9 mouse cellular contexts compared by ENCODE assay signal in genomic region chr4:106938506-106939222, GRCm38 (mm10). TPM values are rescaled to one million over a fixed set of nuclear protein-coding genes. Genes with fewer than 3 reads are reported as not detected.
DNase-seq lines count a peak whose midpoint lies in the region; ATAC-seq and TF ChIP-seq lines count a peak whose summit lies in the region.
"Had no signal": no experiment of that assay in that cellular context is flagged by ENCODE, and none has a peak within 500 bp of the region (broad histone marks: within the 10 kb centered on the region; RNA-seq: fewer than 3 reads in every experiment).

No protein-coding gene starts in this region.

- peaks cover 24% of the 10 kb centered on the region for H3K36me3 ChIP-seq in heart, embryonic 10.5 days
- peaks cover 18 to 67% of the 10 kb centered on the region in 2 experiments for H3K36me3 ChIP-seq in CH12.LX (replicated peaks in 1 of 2; ENCODE audit: control insufficient read depth in 1 of 2, insufficient read depth in 1 of 2, low read length in 1 of 2)
- H3K36me3 ChIP-seq in forebrain, postnatal 0 days (ENCODE audit: insufficient read depth) = peaks cover 4% of the 10 kb centered on the region; the same call in 1 of the 2 replicates
- H3K36me3 ChIP-seq in liver, embryonic 16.5 days (ENCODE audit: control insufficient read depth, insufficient read depth) = no peaks in the 10 kb centered on the region

- no peak for TF ChIP-seq POLR2A in CH12.LX (IDR thresholded peaks at IDR 0.05; ENCODE audit: low read depth, low read length)

- no peak for DNase-seq in heart, embryonic 10.5 days (ENCODE audit: low spot score)
- DNase-seq in heart, postnatal 14 days = no peak
- peak; percentile 54 for DNase-seq in CH12.LX (ENCODE audit: extremely low read depth)
- DNase-seq in forebrain, postnatal 0 days = no peak
- no peak for DNase-seq in ovary, postnatal 36 days (ENCODE audit: low spot score)
- no peak for DNase-seq in right cerebral cortex, postnatal 4 days
- no peak for DNase-seq in spleen, adult 18-20 months

- TF ChIP-seq CTCF in CH12.LX (conservative IDR thresholded peaks at IDR 0.05 in 1 of 2, IDR thresholded peaks at IDR 0.05 in 1 of 2; ENCODE audit: low read depth in 2 of 2, low read length in 2 of 2) = no peak
- no peak for TF ChIP-seq CTCF in forebrain, postnatal 0 days (IDR thresholded peaks at IDR 0.05; ENCODE audit: low read depth)

- H3K79me2 ChIP-seq in CH12.LX (replicated peaks; ENCODE audit: control insufficient read depth, extremely low read depth, insufficient read depth, poor library complexity, severe bottlenecking) = peaks cover 14% of the 10 kb centered on the region; the same call in 1 of the 2 replicates

- no peak for ATAC-seq in forebrain, postnatal 0 days
- no peak for ATAC-seq in liver, embryonic 16.5 days (ENCODE audit: low read depth)

- H3K4me3 ChIP-seq in heart, embryonic 10.5 days = no peak overlapping the region
- H3K4me3 ChIP-seq in CH12.LX (replicated peaks in 1 of 3; ENCODE audit: low read depth in 2 of 3, low read length in 2 of 3, poor library complexity in 1 of 3) = no peak overlapping the region
- H3K4me3 ChIP-seq in forebrain, postnatal 0 days (ENCODE audit: low read depth, low read length) = no peak overlapping the region
- no peak overlapping the region for H3K4me3 ChIP-seq in liver, embryonic 16.5 days (ENCODE audit: low read depth, low read length)

- no peak for TF ChIP-seq RAD21 in CH12.LX (IDR thresholded peaks at IDR 0.05; ENCODE audit: low read depth, low read length)

- H3K9ac ChIP-seq in CH12.LX (ENCODE audit: insufficient read depth, low read depth) = no peak overlapping the region
- H3K9ac ChIP-seq in forebrain, postnatal 0 days = peak overlapping the region; percentile 3; the same call in 1 of the 2 replicates
- H3K9ac ChIP-seq in liver, embryonic 16.5 days (ENCODE audit: low read depth, low read length) = no peak overlapping the region
- H3K9ac ChIP-seq: liver, embryonic 14.5 days had no signal

- H3K4me2 ChIP-seq in CH12.LX (ENCODE audit: insufficient read depth, low read depth, poor library complexity, severe bottlenecking) = peak overlapping the region; percentile 68
- H3K4me2 ChIP-seq in forebrain, postnatal 0 days (ENCODE audit: low read depth) = no peak overlapping the region
- H3K4me2 ChIP-seq in liver, embryonic 16.5 days (ENCODE audit: low read depth, low read length) = no peak overlapping the region

- no peaks in the 10 kb centered on the region for H3K9me3 ChIP-seq in heart, embryonic 10.5 days
- H3K9me3 ChIP-seq in CH12.LX (replicated peaks; ENCODE audit: low read length) = no peaks in the 10 kb centered on the region
- no peaks in the 10 kb centered on the region for H3K9me3 ChIP-seq in forebrain, postnatal 0 days (ENCODE audit: low read length)
- no peaks in the 10 kb centered on the region for H3K9me3 ChIP-seq in liver, embryonic 16.5 days (replicated peaks; ENCODE audit: control insufficient read depth, low read length)

- in situ Hi-C loops in CH12.LX (cut with MboI; ENCODE audit: low pct_ligation_motif_present, low pct_unique_long_range_greater_than_20kb, low sequenced_read_pairs) = no loop called here

- no peaks in the 10 kb centered on the region for H3K27me3 ChIP-seq in heart, embryonic 10.5 days (ENCODE audit: insufficient read depth, poor library complexity, severe bottlenecking)
- H3K27me3 ChIP-seq in CH12.LX (replicated peaks) = no peaks in the 10 kb centered on the region
- no peaks in the 10 kb centered on the region for H3K27me3 ChIP-seq in forebrain, postnatal 0 days (ENCODE audit: insufficient read depth, low read length)
- no peaks in the 10 kb centered on the region for H3K27me3 ChIP-seq in liver, embryonic 16.5 days (ENCODE audit: control insufficient read depth, insufficient read depth, low read depth, low read length)

- TF ChIP-seq EP300 in CH12.LX (IDR thresholded peaks at IDR 0.05; ENCODE audit: low read length) = peak; percentile 75

- intact Hi-C loops in heart, postnatal 14 days (cut with DNase I) = no loop called here

- H3K4me1 ChIP-seq in heart, embryonic 10.5 days = peaks cover 96% of the 10 kb centered on the region
- peaks cover 80 to 98% of the 10 kb centered on the region in 2 experiments for H3K4me1 ChIP-seq in CH12.LX (ENCODE audit: control insufficient read depth in 1 of 2, insufficient read depth in 2 of 2)
- H3K4me1 ChIP-seq in forebrain, postnatal 0 days (ENCODE audit: insufficient read depth) = peaks cover 46% of the 10 kb centered on the region
- peaks cover 65% of the 10 kb centered on the region for H3K4me1 ChIP-seq in liver, embryonic 16.5 days (ENCODE audit: control insufficient read depth, low read depth, low read length)

- 67% methylated on average over 8 of the region's 8 CpGs for WGBS in heart, embryonic 10.5 days
- 46% methylated on average over 8 of the region's 8 CpGs for WGBS in forebrain, postnatal 0 days
- WGBS in liver, embryonic 16.5 days (ENCODE audit: insufficient replicate concordance) = 72% methylated on average over 8 of the region's 8 CpGs

- dilution Hi-C loops in CH12.LX (cut with MboI; ENCODE audit: extremely low pct_ligation_motif_present, extremely low pct_unique_long_range_greater_than_20kb, low sequenced_read_pairs) = no loop called here

- H3K27ac ChIP-seq in heart, embryonic 10.5 days = peak overlapping the region; percentile 54
- H3K27ac ChIP-seq in CH12.LX (ENCODE audit: insufficient read depth, low read depth) = peak overlapping the region; percentile 82
- H3K27ac ChIP-seq in forebrain, postnatal 0 days (ENCODE audit: low read depth, low read length) = peak overlapping the region; percentile 78
- peak overlapping the region; percentile 61 for H3K27ac ChIP-seq in liver, embryonic 16.5 days (ENCODE audit: low read length)
- H3K27ac ChIP-seq: liver, embryonic 14.5 days had no signal

TF ChIP-seq in CH12.LX, 34 proteins besides CTCF, POLR2A, EP300 and RAD21:
- TF ChIP-seq ZMIZ1 (IDR thresholded peaks at IDR 0.05; ENCODE audit: low read depth, low read length) = no peak
- peak; percentile 78 for TF ChIP-seq ETS1 (conservative IDR thresholded peaks at IDR 0.05; ENCODE audit: low read depth, low read length)
- peak; percentile 26; the same call in 1 of the 2 replicates for TF ChIP-seq SIN3A (IDR thresholded peaks at IDR 0.05; ENCODE audit: low read length)
- TF ChIP-seq JUN (IDR thresholded peaks at IDR 0.05; ENCODE audit: insufficient read depth, low read depth, low read length) = peak; percentile 28; the same call in 1 of the 2 replicates
- no peak for TF ChIP-seq MAFK (IDR thresholded peaks at IDR 0.05; ENCODE audit: insufficient replicate concordance, low read length)
- peak; percentile 33; the same call in 1 of the 2 replicates for TF ChIP-seq JUND (conservative IDR thresholded peaks at IDR 0.05; ENCODE audit: low read depth, low read length)
- TF ChIP-seq BHLHE40 (IDR thresholded peaks at IDR 0.05; ENCODE audit: low read depth, low read length) = peak; percentile 32; the same call in 1 of the 2 replicates
- no peak for TF ChIP-seq ELF1 (IDR thresholded peaks at IDR 0.05; ENCODE audit: low read depth, low read length)
- TF ChIP-seq TBP (conservative IDR thresholded peaks at IDR 0.05; ENCODE audit: low read depth, low read length) = 0 out of 2 replicates have a peak, but pooled peaks have one; percentile 33
- 0 out of 2 replicates have a peak, but pooled peaks have one; percentile 53 for TF ChIP-seq MXI1 (IDR thresholded peaks at IDR 0.05; ENCODE audit: low read depth, low read length)
- TF ChIP-seq TCF12 (IDR thresholded peaks at IDR 0.05; ENCODE audit: low read depth, low read length) = peak; percentile 68; the same call in 1 of the 2 replicates
- no peak for TF ChIP-seq HCFC1 (IDR thresholded peaks at IDR 0.05; ENCODE audit: low read depth, low read length)
- TF ChIP-seq MEF2A (IDR thresholded peaks at IDR 0.05; ENCODE audit: borderline replicate concordance, low read depth, low read length) = peak; percentile 96
- peak; percentile 26; the same call in 1 of the 2 replicates for TF ChIP-seq MAZ (IDR thresholded peaks at IDR 0.05; ENCODE audit: low read depth, low read length)
- peak; percentile 85 for TF ChIP-seq IRF4 (IDR thresholded peaks at IDR 0.05; ENCODE audit: low read depth, low read length)

RNA-seq across cellular contexts. Expression of gene Ssbp3, which starts 28.2 kb away (rescaled TPM):
- 69.6 and 139 TPM in 2 replicates for polyA plus RNA-seq in heart, embryonic 10.5 days (2016; fragmentation: Nextera tagmentation; extraction: Ambion mirVana)
- total RNA-seq in heart, postnatal 14 days (2021) = 10 to 100 TPM; 42.5 to 46.9 TPM
- 32.4 and 34.2 TPM in 2 replicates for total RNA-seq in CH12.LX (2012; rRNA removed)
- 76.2 and 76.5 TPM in 2 replicates for total RNA-seq in CH12.LX (2014; rRNA removed)
- polyA plus RNA-seq in CH12.LX (2012; ENCODE audit: insufficient read length, low read depth) = 125 and 129 TPM in 2 replicates
- 113 and 137 TPM in 2 replicates for total RNA-seq in forebrain, postnatal 0 days (2014; rRNA removed)
- 103 and 117 TPM in 2 replicates for polyA plus RNA-seq in forebrain, postnatal 0 days (2015; fragmentation: Nextera tagmentation; extraction: Ambion mirVana)
- polyA plus RNA-seq in liver, embryonic 16.5 days (2015; fragmentation: Nextera tagmentation; extraction: Ambion mirVana) = 27.4 and 31.5 TPM in 2 replicates
